Mouse (Mus musculus) heart, embryonic 16.5 days (tissue): ENCODE results near the gene Lelp1. TPM values are rescaled to one million over a fixed set of nuclear protein-coding genes. Genes with fewer than 3 reads are reported as not detected.

Experiments
- ATAC-seq: fragments of 200-750 bp; cut with Nextera tagmentation; replicated peaks from 2 replicates; pipeline ENCODE4 v1.8.0; 2017; ENCODE audit warnings: moderate number of reproducible peaks; ENCODE audit not compliant: insufficient read depth, low FRiP score; ENCODE audit errors: extremely low read depth
- H3K27ac ChIP-seq: fragments of 300-500 bp; sonication (generic); 2 replicates; pipeline ENCODE4 v1.5.1; 2014; ENCODE audit warnings: mild to moderate bottlenecking, low read length, control low read depth, moderate library complexity
- H3K27me3 ChIP-seq: fragments of 300-500 bp; sonication (generic); 2 replicates; pipeline ENCODE4 v1.6.1; 2014; ENCODE audit warnings: low read length, mixed read lengths; ENCODE audit not compliant: control insufficient read depth, insufficient read depth
- H3K36me3 ChIP-seq: fragments of 300-500 bp; sonication (generic); 2 replicates; pipeline ENCODE4 v1.6.1; 2014; ENCODE audit not compliant: control insufficient read depth, insufficient read depth
- H3K4me1 ChIP-seq: fragments of 300-500 bp; sonication (generic); 2 replicates; pipeline ENCODE4 v1.6.1; 2014; ENCODE audit warnings: low read length, mixed read lengths; ENCODE audit not compliant: control insufficient read depth, insufficient read depth
- H3K4me2 ChIP-seq: fragments of 300-500 bp; sonication (generic); 2 replicates; pipeline ENCODE4 v1.6.1; 2014; ENCODE audit warnings: low read depth, mild to moderate bottlenecking, control low read depth, low read length
- H3K4me3 ChIP-seq: fragments of 300-500 bp; sonication (generic); 2 replicates; pipeline ENCODE4 v1.5.1; 2014; ENCODE audit warnings: mild to moderate bottlenecking, control low read depth, low read length
- H3K9ac ChIP-seq: fragments of 300-500 bp; sonication (generic); 2 replicates; pipeline ENCODE4 v1.6.1; 2014; ENCODE audit warnings: low read length, control low read depth
- H3K9me3 ChIP-seq: fragments of 300-500 bp; sonication (generic); replicated peaks from 2 replicates; pipeline ENCODE4 v1.6.1; 2016; ENCODE audit warnings: low read length; ENCODE audit not compliant: control insufficient read depth
- whole genome bisulfite sequencing: fragments of 180-500 bp; shearing (Covaris S2); extraction: QIAGEN DNeasy Blood & Tissue Kit; methylation state at CpG from one replicate; pipeline ENCODE4 v1.1.7; 2014; 5-methylcytosine and 5-hydroxymethylcytosine counted together
- polyA plus RNA-seq: library from polyadenylated mRNA; unstranded; fragments of >200 nt; fragmentation: Nextera tagmentation; extraction: Ambion mirVana; gene quantifications from 2 replicates; pipeline ENCODE4 v1.2.1, GENCODE M21; 2015

Lelp1 gene
- polyA plus RNA-seq, 1 experiment from 2014 or later, result not detected

GRCm38 (mm10) chr3:92117930-92118329 lies 24.6 kb downstream of the Lelp1 start:
- 34% methylated on average over 3 of the region's 3 CpGs for WGBS
- Histone ChIP-seq H3K4me1 (no peaks in the 10 kb centered on the region), H3K4me3 (no peak overlapping the region), H3K27me3 (no peaks in the 10 kb centered on the region), H3K9me3 (no peaks in the 10 kb centered on the region), H3K4me2 (no peak overlapping the region), H3K36me3 (no peaks in the 10 kb centered on the region), H3K9ac (no peak overlapping the region), H3K27ac (no peak overlapping the region)
- no peak for ATAC-seq

GRCm38 (mm10) chr3:92111526-92111925 lies 31.0 kb downstream of the Lelp1 start:
- Histone ChIP-seq H3K4me3 (no peak overlapping the region), H3K9ac (no peak overlapping the region), H3K9me3 (no peaks in the 10 kb centered on the region), H3K4me1 (no peaks in the 10 kb centered on the region), H3K27ac (no peak overlapping the region), H3K27me3 (no peaks in the 10 kb centered on the region), H3K36me3 (no peaks in the 10 kb centered on the region), H3K4me2 (no peak overlapping the region)
- ATAC-seq, result no peak

- Histone ChIP-seq H3K36me3 (no peaks in the 10 kb centered on the region), H3K27ac (no peak overlapping the region), H3K4me2 (no peak overlapping the region), H3K9me3 (no peaks in the 10 kb centered on the region), H3K4me1 (no peaks in the 10 kb centered on the region), H3K4me3 (no peak overlapping the region), H3K27me3 (no peaks in the 10 kb centered on the region), H3K9ac (no peak overlapping the region)
- ATAC-seq, result no peak
These were observed 31.8 kb downstream of the Lelp1 start for GRCm38 (mm10) chr3:92110790-92111189.

- H3K4me1 ChIP-seq, result no peaks in the 10 kb centered on the region
- H3K36me3 ChIP-seq, result no peaks in the 10 kb centered on the region
- WGBS, result 4% methylated on average over 6 of the region's 6 CpGs
- no peaks in the 10 kb centered on the region for H3K9me3 ChIP-seq
- no peak overlapping the region for H3K9ac ChIP-seq
- no peak overlapping the region for H3K4me3 ChIP-seq
- no peaks in the 10 kb centered on the region for H3K27me3 ChIP-seq
- no peak overlapping the region for H3K27ac ChIP-seq
- ATAC-seq, result peak; percentile 41
- no peak overlapping the region for H3K4me2 ChIP-seq
These were observed 36.0 kb downstream of the Lelp1 start for GRCm38 (mm10) chr3:92106582-92106981.

Other genes starting within 250 kb of the Lelp1 start
- gene Pglyrp3, start 128.2 kb downstream of the Lelp1 start, polyA plus RNA-seq, result not detected in 2 replicates
- 0.13 and 0.29 TPM in 2 replicates for gene Lor, start 59.6 kb downstream of the Lelp1 start, polyA plus RNA-seq
- 0.12 TPM in 1 of 2 replicates, not detected in the other for gene Prr9, start 18.8 kb downstream of the Lelp1 start, polyA plus RNA-seq
- 0.22 and 0.62 TPM in 2 replicates for gene Sprr2a1, start 73.1 kb upstream of the Lelp1 start, polyA plus RNA-seq
- gene Sprr2a2, start 73.2 kb upstream of the Lelp1 start, polyA plus RNA-seq, result 26.9 and 58.8 TPM in 2 replicates
- 1.9 and 3.6 TPM in 2 replicates for gene Sprr2a3, start 142.7 kb upstream of the Lelp1 start, polyA plus RNA-seq
- gene Sprr2b, start 173.9 kb upstream of the Lelp1 start, polyA plus RNA-seq, result 0.21 TPM in 1 of 2 replicates, not detected in the other
- not detected in 2 replicates for gene Sprr2d, start 196.4 kb upstream of the Lelp1 start, polyA plus RNA-seq
- not detected in 2 replicates for gene Sprr2e, start 209.4 kb upstream of the Lelp1 start, polyA plus RNA-seq
- gene Sprr2f, start 222.4 kb upstream of the Lelp1 start, polyA plus RNA-seq, result 0.35 TPM in 1 of 2 replicates, not detected in the other
- gene Sprr2h, start 242.9 kb upstream of the Lelp1 start, polyA plus RNA-seq, result not detected in 2 replicates